Mouse (Mus musculus): ENCODE results near the gene Cd164.

GRCm38 (mm10) chr10:41473782-41474468, 45.3 kb upstream of the Cd164 start:
- TF ChIP-seq POLR2A (IDR thresholded peaks at IDR 0.05; ENCODE audit: insufficient read depth, low read depth, low read length) (no peak), CTCF (IDR thresholded peaks at IDR 0.05; ENCODE audit: insufficient read depth, low read depth, low read length) (no peak)

Data from olfactory bulb, adult 2 months (tissue).